Mouse (Mus musculus) T-helper 1 cell (primary cell): Measurements from ENCODE around the gene Iqcn.

ENCODE experiments used
- in situ Hi-C: fragments of 300-600 bp; cut with MboI, MseI; formaldehyde crosslinking; loops from one replicate; pipeline ENCODE4 v1.15.1; 2025; ENCODE audit warnings: high pct_unique_total_duplicates

The Iqcn gene

DNA sequence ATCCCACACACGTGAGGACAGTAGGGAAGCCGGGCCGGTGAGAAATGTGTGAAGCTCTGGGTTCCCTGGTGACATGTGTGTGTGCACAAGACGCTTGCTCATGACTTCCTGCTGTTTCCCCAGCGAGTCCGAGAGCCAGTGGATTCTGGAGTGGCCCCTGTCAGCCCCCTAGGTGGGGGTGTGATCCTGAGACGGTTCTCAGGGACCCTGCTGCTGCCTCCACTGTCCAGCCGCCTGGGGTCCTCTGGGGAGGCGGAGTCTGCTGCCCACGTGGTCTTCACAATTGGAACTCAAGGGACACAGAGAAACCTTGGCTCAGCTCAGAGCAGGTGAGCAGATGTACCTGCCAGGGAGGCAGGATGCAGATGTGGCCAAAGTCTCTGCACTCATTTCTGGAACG is 23.5 kb downstream of the Iqcn start:
- in situ Hi-C loops: no loop called here

DNA sequence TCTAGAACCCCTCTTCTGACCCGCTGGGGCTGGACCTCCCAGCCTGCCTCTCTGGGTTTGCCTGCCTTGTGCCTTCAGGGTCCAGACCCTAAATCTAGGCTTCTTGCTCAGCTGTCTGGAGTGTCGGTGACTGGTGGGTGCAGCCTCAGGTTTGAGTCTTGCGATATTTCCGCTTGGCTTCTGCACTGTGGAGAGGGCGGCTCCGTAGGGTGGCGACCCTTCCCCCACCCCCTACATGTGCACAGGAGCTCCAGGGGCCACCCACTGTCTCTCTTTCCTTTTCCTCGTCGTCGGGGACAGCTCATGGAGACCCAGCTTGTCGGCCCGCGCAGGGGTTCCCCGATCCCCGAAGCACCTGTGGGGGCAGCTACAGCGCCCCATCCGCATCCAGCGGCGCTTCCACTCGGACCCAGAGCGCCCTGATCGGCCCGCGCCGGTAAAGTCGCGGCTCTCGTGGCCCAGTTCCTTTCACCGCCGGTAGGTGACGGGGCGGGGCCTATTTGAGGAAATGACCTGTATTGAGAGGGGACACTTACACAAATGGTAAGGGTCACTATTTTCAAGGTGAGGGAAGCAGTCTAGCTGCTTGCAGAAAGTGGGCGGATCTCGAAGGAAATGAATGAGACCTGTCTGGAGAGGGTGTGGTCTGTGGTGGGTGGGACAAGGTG is 26.7 kb downstream of the Iqcn start:
- in situ Hi-C loops: loop anchor here (10.0 kb wide), 1 partner anchor 235 kb away; no protein-coding TSS in a partner anchor

GRCm38 (mm10) chr8:70730956-70731355 is 27.7 kb downstream of the Iqcn start:
- in situ Hi-C loops: loop anchor here (10.0 kb wide), 1 partner anchor 234 kb away; no protein-coding TSS in a partner anchor

DNA sequence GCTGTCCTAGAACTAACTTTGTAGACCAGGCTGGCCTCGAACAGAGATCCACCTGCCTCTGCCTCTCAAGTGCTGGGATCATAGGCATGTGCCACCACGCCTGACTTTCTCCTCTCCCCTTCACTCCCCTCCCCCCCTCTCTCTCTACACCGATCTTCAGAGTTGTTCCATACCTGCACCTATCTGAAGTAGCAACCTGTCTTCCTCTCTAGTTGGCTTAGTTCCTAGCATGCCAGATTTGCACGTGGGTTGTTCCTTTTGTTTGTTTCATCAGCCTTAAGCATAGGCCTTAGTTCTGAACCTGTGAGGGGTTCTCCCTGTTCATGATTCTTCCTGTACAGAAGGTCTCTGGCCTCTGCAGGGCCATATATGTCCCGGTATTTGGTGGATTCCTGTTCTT is 34.4 kb downstream of the Iqcn start:
- in situ Hi-C loops: loop anchor here (10.0 kb wide), 1 partner anchor 227 kb away; no protein-coding TSS in a partner anchor

DNA sequence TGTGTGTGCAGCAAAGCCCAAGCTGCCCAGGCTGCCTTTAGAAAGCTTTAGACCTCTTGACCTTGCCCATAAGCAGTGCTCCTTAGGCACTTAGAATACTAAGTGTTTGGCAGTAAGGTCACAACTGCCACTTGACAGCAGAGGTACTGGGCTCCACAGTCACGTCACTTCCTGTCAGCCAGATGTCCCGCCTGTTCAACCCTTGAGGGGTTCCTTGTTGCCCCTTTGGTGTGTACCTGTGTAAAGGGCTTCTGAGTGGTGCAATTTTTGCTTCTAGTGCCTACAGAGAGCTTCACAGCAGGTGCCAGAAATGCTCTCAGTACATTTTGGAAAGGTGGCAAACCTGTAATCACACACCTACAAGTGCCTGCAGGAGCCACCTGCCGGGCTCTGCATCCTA is 35.0 kb downstream of the Iqcn start:
- in situ Hi-C loops: loop anchor here (10.0 kb wide), 1 partner anchor 227 kb away; no protein-coding TSS in a partner anchor

- in situ Hi-C loops: no loop called here
Observed at GRCm38 (mm10) chr8:70741661-70742060, 38.4 kb downstream of the Iqcn start.

- in situ Hi-C loops: no loop called here
Observed at GRCm38 (mm10) chr8:70742176-70742575, 38.9 kb downstream of the Iqcn start.

GRCm38 (mm10) chr8:70742981-70743655 is 39.9 kb downstream of the Iqcn start:
- in situ Hi-C loops: no loop called here

- in situ Hi-C loops: no loop called here
Observed at GRCm38 (mm10) chr8:70743656-70744590, 40.7 kb downstream of the Iqcn start.

DNA sequence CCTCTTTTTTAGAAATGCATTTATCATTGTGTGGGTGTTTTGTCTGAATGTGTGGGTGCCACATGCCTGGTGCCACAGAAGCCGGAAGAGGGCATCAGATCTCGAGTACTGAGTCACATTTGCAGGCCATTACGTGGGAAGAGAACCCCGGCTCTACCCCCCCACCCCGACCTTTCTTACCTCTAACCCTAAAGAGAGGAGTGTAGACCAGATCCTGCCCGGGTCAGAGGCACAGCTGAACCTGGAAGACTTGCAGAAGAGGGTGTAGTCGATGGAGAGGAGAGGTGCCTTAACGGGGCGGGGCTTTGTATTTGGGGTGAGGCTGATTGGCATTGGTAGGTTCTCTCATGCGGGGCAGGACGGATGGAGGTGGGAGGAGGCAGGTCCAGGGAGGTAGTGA is 41.5 kb downstream of the Iqcn start:
- in situ Hi-C loops: no loop called here

DNA sequence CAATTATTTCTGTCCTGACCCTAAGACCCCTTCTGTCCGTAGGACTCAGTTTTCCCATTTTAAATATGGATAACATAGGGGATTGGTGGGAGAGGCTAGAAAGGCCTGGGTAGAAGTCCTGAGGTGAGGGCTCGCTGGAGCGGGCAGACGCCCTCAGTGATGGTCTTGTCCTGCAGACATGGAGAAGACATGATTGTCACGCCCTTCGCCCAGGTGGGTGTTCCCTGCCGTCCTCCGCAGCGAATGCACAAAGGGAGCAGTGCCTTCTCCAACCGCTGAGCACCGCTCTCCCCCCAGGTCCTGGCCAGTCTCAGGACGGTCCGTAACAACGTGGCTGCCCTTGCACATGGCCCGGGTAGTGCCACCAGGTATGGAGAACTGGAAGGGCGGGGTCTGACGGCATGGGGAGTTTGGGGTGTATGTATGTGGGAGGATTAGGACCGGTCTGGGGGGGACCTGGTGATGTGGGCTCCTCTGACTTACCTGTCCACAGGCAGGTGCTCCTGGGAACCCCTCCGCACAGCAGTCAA is 42.5 kb downstream of the Iqcn start:
- in situ Hi-C loops: no loop called here

DNA sequence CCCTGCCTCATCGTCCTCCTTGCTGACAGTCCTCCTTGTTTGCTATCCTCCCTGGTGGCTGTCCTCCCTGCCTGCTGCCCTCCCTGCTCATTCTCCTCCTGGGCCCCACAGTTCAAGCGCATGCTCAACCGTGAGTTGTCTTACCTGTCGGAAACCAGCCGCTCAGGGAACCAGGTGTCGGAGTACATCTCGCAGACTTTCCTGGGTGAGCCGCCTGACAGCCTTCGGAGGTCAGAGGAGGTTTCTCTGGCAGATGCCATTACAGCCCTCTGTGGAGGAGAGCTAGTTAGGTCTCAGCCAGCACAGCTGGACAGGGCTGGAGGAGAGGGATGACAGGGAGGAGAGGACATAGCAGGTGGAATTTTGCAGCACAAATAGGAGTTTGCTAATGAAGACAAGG is 43.4 kb downstream of the Iqcn start:
- in situ Hi-C loops: no loop called here

GRCm38 (mm10) chr8:70747211-70747890 is 44.1 kb downstream of the Iqcn start:
- in situ Hi-C loops: no loop called here

- in situ Hi-C loops: no loop called here
Observed at GRCm38 (mm10) chr8:70748246-70749096, 45.2 kb downstream of the Iqcn start.

- in situ Hi-C loops: no loop called here
Observed at GRCm38 (mm10) chr8:70749097-70749674, 45.9 kb downstream of the Iqcn start.

DNA sequence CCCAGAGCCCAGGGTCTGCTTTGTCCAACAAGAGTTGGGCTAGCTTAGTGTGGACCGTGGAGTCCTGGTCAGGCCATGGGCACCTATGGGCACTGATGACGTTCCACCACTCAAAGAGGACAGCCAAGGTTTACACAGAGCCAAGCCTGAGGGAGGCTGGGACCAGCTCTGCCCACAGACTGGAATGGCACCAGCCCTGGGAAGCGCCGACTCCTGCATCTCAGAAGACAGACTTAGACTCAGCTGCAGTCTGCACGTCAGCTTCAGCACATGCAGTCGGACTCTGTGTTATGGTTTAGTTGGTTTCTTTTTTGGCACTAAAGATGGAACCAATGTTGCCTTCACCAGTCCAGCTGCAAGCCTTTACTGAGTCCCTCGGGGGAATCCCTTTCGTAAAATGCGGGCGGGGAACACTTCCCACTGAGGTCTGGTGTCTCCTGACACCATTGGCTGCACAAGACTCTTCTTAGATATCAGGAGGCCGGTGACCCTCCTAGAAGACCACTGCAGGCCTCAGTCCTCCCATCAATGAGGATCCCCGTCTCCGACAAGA is 46.9 kb downstream of the Iqcn start:
- in situ Hi-C loops: no loop called here

DNA sequence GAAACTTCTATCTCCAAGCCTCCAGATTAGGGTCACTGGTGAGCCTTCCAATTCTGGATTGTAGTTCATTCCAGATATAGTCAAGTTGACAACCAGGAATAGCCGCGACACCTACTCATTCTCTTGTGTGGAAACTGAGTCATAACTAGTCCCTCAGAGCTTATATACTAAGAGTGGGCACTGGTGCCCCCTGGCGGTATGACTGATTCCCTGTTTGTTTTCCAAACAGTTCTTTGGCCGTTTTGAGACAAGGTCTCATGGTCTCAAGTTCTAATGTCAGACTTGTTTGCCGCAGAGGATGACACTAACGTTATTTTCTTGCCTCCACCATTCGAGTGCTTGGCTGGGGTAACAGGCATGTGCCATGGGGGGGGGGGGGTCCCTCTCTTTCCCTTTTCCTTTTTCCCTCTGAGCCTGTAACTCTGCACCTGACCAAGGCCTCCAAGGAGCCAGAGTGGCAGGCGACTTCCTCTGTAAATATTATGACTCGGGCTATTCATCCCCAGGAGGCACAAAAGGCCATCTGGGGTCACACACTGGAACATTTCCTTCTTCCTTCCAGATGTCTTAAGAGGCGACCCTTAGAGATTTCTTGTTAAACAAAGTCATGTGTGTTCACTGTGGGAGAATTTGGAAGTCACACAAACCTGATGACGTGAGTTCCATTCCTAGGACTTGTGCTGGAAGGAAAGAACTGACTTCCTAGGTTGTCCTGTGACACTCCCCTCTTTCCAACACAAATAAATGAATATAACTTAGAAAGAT is 48.9 kb downstream of the Iqcn start:
- in situ Hi-C loops: no loop called here

DNA sequence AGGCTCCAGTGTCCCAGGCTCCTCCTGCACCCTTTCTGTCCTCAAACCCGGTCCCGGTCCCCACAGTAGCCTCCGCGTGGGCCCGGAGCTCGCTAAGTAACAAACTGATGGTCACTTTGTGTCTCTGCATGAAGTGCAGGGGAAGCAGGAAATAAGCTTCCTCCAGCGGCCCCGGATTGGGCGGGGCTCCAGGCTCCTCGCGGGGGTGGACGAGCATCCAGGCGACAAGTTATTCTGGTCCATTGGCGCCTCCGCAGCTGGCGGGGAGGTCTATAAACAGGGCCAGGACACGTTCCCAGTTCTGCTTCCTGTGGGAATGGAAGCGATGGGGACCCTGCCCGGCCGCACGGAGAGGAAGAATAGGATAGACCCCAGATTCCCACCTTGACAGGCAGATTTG is 49.9 kb downstream of the Iqcn start:
- in situ Hi-C loops: no loop called here
